Mouse (Mus musculus) inflammation-experienced regulatory T-cells, adult 16 weeks (primary cell): ENCODE results near the gene 9630041A04Rik. TPM values are rescaled to one million over a fixed set of nuclear protein-coding genes. Genes with fewer than 3 reads are reported as not detected.

Experiments
- polyA plus RNA-seq: library from polyadenylated mRNA; unstranded; fragments of 100-300 nt; shearing (Covaris generic); gene quantifications from one replicate; pipeline ENCODE4 v1.2.1, GENCODE M21; 2017

9630041A04Rik gene
- not detected for polyA plus RNA-seq

DNA sequence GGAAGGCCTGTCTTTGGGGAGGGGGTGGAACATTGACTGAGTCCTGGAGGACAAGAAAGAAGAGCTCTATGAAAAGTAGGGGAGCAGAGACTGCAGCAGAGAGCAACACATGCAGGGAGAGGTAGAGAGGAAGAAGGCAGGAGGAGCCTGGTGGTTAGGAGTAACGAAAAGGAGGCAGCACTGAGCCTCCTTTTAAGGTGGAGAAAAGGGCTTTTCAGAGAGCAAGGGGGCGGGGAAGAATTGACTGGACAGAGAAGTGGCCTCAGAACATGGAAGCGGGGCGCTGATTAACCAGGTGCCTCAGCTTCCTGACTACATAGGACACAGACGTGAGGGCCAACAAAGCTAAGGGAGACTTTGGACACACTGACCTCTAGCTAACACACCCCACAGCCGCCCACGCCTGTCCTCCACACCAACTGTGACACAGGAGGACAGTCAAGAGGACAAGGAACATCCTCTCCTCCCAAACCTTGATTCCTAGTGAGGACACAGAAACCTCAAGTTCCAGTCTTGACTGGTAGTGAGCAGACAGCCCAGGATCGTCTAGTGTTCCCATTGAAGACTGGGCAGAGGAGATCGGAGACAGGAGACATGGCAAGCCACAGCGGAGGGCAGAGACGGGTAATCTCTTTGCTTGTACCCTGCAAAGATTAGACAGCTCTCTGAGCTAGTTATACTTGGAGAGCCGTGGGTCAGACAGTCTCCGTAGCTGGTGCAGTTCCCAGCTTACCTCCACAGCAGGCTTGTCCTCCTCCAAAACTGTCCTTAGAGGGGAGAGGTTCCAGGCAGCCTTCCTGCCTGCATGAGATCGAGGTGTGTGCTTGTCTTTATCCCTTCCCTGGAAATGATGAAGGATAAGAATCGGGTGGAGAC lies at the start of gene 9630041A04Rik:
Gene 9630041A04Rik (plus strand): TSS at position 246 of the 876 bp plus-strand sequence.

